Comparison of ENCODE assay signal across 17 mouse cellular contexts in genomic region chr16:55484391-55484790, GRCm38 (mm10).
"Had no signal": no experiment of that assay in that cellular context is flagged by ENCODE, and none has a peak within 500 bp of the region (broad histone marks: within the 10 kb centered on the region; RNA-seq: fewer than 3 reads in every experiment).

No protein-coding gene starts in this region.

- H3K4me3 ChIP-seq: neural tube, embryonic 12.5 days; neural tube, embryonic 13.5 days; neural tube, embryonic 15.5 days; stomach, embryonic 15.5 days had no signal

- H3K9me3 ChIP-seq: neural tube, embryonic 12.5 days; neural tube, embryonic 13.5 days; neural tube, embryonic 15.5 days; stomach, embryonic 15.5 days had no signal

- H3K27me3 ChIP-seq: neural tube, embryonic 12.5 days; neural tube, embryonic 13.5 days; neural tube, embryonic 15.5 days; stomach, embryonic 15.5 days had no signal

- DNase-seq: retina, postnatal 1 day; right cerebral cortex, adult 18-20 months; right cerebral cortex, postnatal 14 days; right cerebral cortex, postnatal 25 days; right cerebral cortex, postnatal 4 days; spleen, adult 18-20 months; thymus, adult 18-20 months; thymus, adult 2 months; thymus, postnatal 14 days; thymus, postnatal 25 days; thymus, postnatal 36 days; thymus, postnatal 4 days had no signal

- H3K27ac ChIP-seq: neural tube, embryonic 12.5 days; neural tube, embryonic 13.5 days; neural tube, embryonic 15.5 days; stomach, embryonic 15.5 days; stomach, postnatal 0 days had no signal

- H3K36me3 ChIP-seq: neural tube, embryonic 12.5 days; neural tube, embryonic 13.5 days; neural tube, embryonic 15.5 days; stomach, embryonic 15.5 days had no signal

- H3K4me2 ChIP-seq: neural tube, embryonic 12.5 days; neural tube, embryonic 13.5 days; neural tube, embryonic 15.5 days; stomach, embryonic 15.5 days had no signal

- H3K9ac ChIP-seq: neural tube, embryonic 12.5 days; neural tube, embryonic 13.5 days; neural tube, embryonic 15.5 days; stomach, embryonic 15.5 days had no signal

- H3K4me1 ChIP-seq: neural tube, embryonic 12.5 days; neural tube, embryonic 13.5 days; stomach, embryonic 15.5 days had no signal
